Mouse (Mus musculus) forebrain, embryonic 16.5 days (tissue): ENCODE results near the gene Cpsf4. TPM values are rescaled to one million over a fixed set of nuclear protein-coding genes. Genes with fewer than 3 reads are reported as not detected.
A peak's percentile ranks its signal among the peaks of the same experiment; 100 is the strongest.
"Not testable (repeated sequence)": the region's sequence is repeated elsewhere in the genome, so short reads cannot be mapped to it uniquely, and the experiment has no call there.

Source experiments
- ATAC-seq: fragments of 200-750 bp; cut with Nextera tagmentation; 2 replicates; pipeline ENCODE4 v1.8.0; 2017; ENCODE audit warnings: mild to moderate bottlenecking, moderate library complexity
- H3K27ac ChIP-seq: fragments of 300-500 bp; sonication (generic); 2 replicates; pipeline ENCODE4 v1.5.1; 2014; ENCODE audit warnings: low read length, control low read depth
- H3K27me3 ChIP-seq: fragments of 300-500 bp; sonication (generic); replicated peaks from 2 replicates; pipeline ENCODE4 v1.6.1; 2014; ENCODE audit warnings: low read length; ENCODE audit not compliant: control insufficient read depth, insufficient read depth
- H3K36me3 ChIP-seq: fragments of 300-500 bp; sonication (generic); 2 replicates; pipeline ENCODE4 v1.6.1; 2014; ENCODE audit not compliant: control insufficient read depth, insufficient read depth
- H3K4me1 ChIP-seq: fragments of 300-500 bp; sonication (generic); replicated peaks from 2 replicates; pipeline ENCODE4 v1.6.1; 2014; ENCODE audit warnings: low read length; ENCODE audit not compliant: control insufficient read depth, insufficient read depth
- H3K4me2 ChIP-seq: fragments of 300-500 bp; sonication (generic); 2 replicates; pipeline ENCODE4 v1.6.1; 2014; ENCODE audit warnings: mild to moderate bottlenecking, low read length, control low read depth
- H3K4me3 ChIP-seq: fragments of 300-500 bp; sonication (generic); replicated peaks from 2 replicates; pipeline ENCODE4 v1.5.1; 2014; ENCODE audit warnings: mild to moderate bottlenecking, low read length, control low read depth
- H3K9ac ChIP-seq: fragments of 300-500 bp; sonication (generic); replicated peaks from 2 replicates; pipeline ENCODE4 v1.6.1; 2014; ENCODE audit warnings: low read depth, low read length, control low read depth
- H3K9me3 ChIP-seq: fragments of 300-500 bp; sonication (generic); 2 replicates; pipeline ENCODE4 v1.6.1; 2016; ENCODE audit warnings: low read length; ENCODE audit not compliant: control insufficient read depth
- WGBS: fragments of 180-500 bp; shearing (Covaris S2); extraction: QIAGEN DNeasy Blood & Tissue Kit; methylation state at CpG from one replicate; pipeline ENCODE4 v1.1.7; 2014; 5-methylcytosine and 5-hydroxymethylcytosine counted together
- polyA plus RNA-seq: library from polyadenylated mRNA; unstranded; fragments of >200 nt; fragmentation: Nextera tagmentation; extraction: Ambion mirVana; gene quantifications from 2 replicates; pipeline ENCODE4 v1.2.1, GENCODE M21; 2015

Cpsf4 gene
- polyA plus RNA-seq, 1 experiment from 2014 or later, result 59.0 TPM

DNA sequence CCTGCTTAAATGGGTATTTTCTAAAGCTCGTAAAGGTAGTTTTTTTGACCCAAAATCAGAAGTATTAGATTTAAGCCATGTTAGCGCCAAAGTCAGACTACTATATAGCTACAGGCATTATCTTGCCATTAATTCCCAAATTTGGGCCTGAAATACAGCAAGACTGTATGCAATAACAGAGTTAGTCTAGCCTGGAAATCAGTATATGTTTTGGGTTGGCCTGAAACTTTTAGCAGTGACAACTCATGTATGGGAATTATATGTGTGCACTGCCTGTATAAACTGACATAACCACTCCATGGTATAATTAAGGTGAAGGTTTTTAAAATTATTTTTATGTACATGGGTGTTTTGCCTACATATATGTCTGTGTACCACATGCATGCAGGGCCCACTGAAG, 24.9 kb downstream of the Cpsf4 start, which contains the start of gene Atp5j2:
Atp5j2 (minus strand) TSS at position 101 of the 400 bp plus-strand sequence.
- no peak for ATAC-seq
- Histone ChIP-seq H3K9me3 (no peaks in the 10 kb centered on the region), H3K9ac (peak within 1 kb of the TSS; percentile 95), H3K27me3 (no peaks in the 10 kb centered on the region), H3K4me3 (peak within 1 kb of the TSS; percentile 94), H3K27ac (peak within 1 kb of the TSS; percentile 84), H3K4me1 (peaks cover 22% of the 10 kb centered on the region), H3K36me3 (peaks cover 21% of the 10 kb centered on the region), H3K4me2 (peak within 1 kb of the TSS; percentile 91)
- WGBS, result 76% methylated on average over 2 of the region's 2 CpGs

DNA sequence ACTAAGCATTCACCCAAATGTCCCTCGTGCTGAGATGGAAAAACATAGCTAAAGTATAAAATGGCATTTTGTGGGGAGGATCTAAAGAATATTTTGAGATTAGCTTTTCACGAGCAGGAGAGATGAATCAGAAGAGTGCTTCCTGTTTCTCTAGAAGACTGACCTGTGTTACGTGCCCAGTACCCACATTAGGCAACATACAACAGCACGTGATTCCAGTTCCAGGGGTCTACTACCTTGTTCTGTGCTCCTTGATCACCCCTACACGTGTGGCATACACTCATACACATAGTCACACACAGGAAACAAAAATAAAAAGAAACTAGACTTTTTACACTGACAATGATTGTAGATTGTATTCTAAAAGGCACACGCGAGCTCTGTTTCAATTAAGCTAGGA, 33.4 kb downstream of the Cpsf4 start:
- Histone ChIP-seq H3K36me3 (peaks cover 10% of the 10 kb centered on the region; the same call in 1 of the 2 replicates), H3K4me3 (no peak overlapping the region), H3K27me3 (no peaks in the 10 kb centered on the region), H3K4me1 (peaks cover 16% of the 10 kb centered on the region), H3K27ac (no peak overlapping the region), H3K4me2 (no peak overlapping the region), H3K9me3 (no peaks in the 10 kb centered on the region), H3K9ac (no peak overlapping the region)
- ATAC-seq, result no peak
- 76% methylated on average over 7 of the region's 7 CpGs for WGBS

DNA sequence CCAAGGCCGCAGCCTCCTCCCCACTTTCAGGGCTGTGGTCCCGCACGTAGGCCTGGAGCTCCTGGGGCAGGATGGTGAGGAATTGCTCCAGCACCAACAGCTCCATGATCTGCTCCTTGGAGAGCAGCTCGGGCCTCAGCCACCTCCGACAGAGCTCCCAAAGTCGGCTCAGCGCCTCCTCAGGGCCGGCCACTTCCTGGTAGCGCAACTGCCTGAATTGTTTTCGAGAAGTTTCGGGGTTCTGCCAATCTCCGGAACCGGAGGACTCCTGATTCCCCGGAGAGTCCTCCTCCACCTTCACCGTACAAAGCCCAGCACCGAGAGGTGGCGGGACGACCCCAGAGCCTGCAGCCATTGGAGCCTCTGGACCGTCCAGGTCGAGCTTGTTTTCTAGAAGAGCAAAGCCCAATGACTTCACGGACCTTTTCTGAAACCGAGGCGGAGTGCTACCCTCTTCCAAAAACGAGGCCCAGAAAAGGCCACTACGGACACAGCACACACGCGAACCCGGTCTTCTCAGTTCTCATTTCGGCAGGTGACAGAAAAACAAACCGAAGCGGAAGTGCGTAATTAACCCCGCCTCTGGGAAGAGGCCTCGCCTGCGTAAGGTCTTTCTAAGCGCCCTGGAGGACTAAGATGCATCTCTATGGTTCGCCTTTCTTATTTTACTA, 34.4 kb downstream of the Cpsf4 start, which contains the start of gene Zkscan14:
Zkscan14 (minus strand) TSS at position 548 of the 671 bp plus-strand sequence.
- Histone ChIP-seq H3K4me1 (peaks cover 24% of the 10 kb centered on the region), H3K27ac (peak within 1 kb of the TSS; percentile 72), H3K4me2 (peak within 1 kb of the TSS; percentile 96), H3K27me3 (no peaks in the 10 kb centered on the region), H3K9ac (peak within 1 kb of the TSS; percentile 74), H3K36me3 (0 out of 2 replicates have a peak, but pooled peaks cover 3% of the 10 kb centered on the region), H3K9me3 (no peaks in the 10 kb centered on the region), H3K4me3 (peak within 1 kb of the TSS; percentile 80)
- peak; percentile 14 for ATAC-seq
- WGBS, result 2% methylated on average over 37 of the region's 37 CpGs

DNA sequence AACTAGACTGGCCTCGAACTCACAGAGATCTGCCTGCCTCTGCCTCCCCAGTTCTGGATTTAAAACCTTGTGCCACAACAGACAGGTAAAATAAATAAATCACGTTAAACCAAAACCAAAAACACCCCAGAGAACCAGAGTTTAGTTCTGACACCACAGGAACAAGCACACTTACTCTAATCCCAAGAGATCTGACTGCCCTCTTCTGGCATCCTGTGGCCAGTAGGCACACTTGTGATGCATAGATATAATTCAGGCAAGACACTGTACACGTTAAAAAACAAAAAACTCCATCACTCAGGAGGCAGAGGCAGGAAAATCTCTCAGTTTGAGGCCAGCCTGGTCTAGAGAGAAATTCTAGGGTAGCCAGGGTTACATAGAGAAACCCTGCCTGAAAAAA, 35.4 kb downstream of the Cpsf4 start:
- 46% methylated on average over 3 of the region's 3 CpGs for WGBS
- Histone ChIP-seq H3K9ac (no peak overlapping the region), H3K4me2 (no peak overlapping the region), H3K27ac (no peak overlapping the region), H3K4me3 (no peak overlapping the region), H3K36me3 (0 out of 2 replicates have a peak, but pooled peaks cover 2% of the 10 kb centered on the region), H3K4me1 (peaks cover 27% of the 10 kb centered on the region), H3K27me3 (no peaks in the 10 kb centered on the region), H3K9me3 (no peaks in the 10 kb centered on the region)
- ATAC-seq, result no peak

DNA sequence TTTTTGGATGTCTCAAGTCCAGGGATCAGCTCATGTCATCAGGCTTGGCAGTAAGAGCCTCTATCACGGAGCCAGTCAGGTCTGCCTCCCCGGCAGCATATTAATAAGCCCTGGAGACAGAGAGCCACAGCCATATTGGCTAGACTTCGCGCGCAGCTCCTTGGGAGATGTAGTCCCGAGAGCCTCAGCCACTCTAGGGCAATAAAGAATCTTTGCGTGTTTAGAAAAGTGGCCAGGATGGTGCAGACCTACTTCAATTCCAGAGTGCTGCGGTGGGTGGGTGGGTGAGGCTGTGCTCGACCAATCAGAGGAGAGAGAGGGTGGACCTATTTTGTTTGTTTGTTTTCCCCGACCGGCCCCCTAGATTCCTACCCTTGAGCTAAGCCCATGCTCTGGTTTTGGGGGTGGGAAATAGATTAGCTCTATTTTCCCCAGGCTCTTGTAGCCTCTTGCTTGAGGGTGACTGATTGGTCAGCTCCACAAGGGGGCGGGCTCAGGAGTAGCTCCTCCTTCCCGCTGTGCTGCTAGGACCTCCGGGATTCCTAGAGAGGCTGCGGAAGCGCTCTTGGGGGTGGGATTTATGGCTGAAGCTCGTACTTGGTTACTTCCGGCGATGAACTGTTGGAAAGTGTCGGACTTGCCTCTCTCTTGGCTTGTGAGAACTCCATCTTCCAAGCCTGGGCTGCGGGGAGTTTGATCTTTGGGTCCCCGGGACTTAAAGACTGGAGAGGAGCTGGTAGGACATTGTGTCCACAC, 37.1 kb downstream of the Cpsf4 start, which contains the start of gene Zkscan5:
Zkscan5 (plus strand) TSS at position 627 of the 756 bp plus-strand sequence.
- H3K27me3 ChIP-seq, result no peaks in the 10 kb centered on the region
- WGBS, result 0% methylated on average over 22 of the region's 22 CpGs

DNA sequence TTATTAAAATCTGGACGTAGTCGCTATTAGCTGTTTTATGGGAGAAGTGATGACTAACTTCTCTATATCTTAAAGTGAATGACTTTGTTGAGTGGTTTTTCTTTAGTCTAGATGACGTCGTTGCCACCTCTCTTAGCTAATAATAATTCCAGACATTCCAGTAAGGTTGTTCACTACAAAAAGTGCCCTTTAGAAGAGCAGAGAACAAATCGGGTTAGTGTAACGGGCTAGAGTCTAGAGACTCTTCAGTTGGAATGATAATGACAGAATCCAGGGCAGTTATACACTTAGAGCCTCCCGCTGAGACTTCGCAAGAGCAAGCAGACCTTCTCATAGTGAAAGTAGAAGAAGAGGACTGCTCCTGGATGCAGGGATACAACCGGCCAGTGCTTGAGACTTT, 38.0 kb downstream of the Cpsf4 start:
- H3K4me3 ChIP-seq, result peak overlapping the region; percentile 60
- no peaks in the 10 kb centered on the region for H3K9me3 ChIP-seq
- no peak overlapping the region for H3K27ac ChIP-seq
- H3K27me3 ChIP-seq, result no peaks in the 10 kb centered on the region
- H3K36me3 ChIP-seq, result peaks cover 2% of the 10 kb centered on the region; the same call in 1 of the 2 replicates
- H3K9ac ChIP-seq, result no peak overlapping the region
- H3K4me1 ChIP-seq, result peaks cover 27% of the 10 kb centered on the region
- ATAC-seq, result no peak
- peak overlapping the region; percentile 59 for H3K4me2 ChIP-seq
- 24% methylated on average over 9 of the region's 9 CpGs for WGBS

More for the DNA sequence above, 37.1 kb downstream of the Cpsf4 start, which contains the start of gene Zkscan5:
- Histone ChIP-seq H3K9me3 (no peaks in the 10 kb centered on the region), H3K4me1 (peaks cover 27% of the 10 kb centered on the region), H3K4me2 (peak within 1 kb of the TSS; percentile 59), H3K9ac (peak within 1 kb of the TSS; percentile 57), H3K4me3 (peak within 1 kb of the TSS; percentile 60), H3K27ac (peak within 1 kb of the TSS; percentile 88), H3K36me3 (peaks cover 2% of the 10 kb centered on the region; the same call in 1 of the 2 replicates)
- peak; percentile 96 for ATAC-seq

DNA sequence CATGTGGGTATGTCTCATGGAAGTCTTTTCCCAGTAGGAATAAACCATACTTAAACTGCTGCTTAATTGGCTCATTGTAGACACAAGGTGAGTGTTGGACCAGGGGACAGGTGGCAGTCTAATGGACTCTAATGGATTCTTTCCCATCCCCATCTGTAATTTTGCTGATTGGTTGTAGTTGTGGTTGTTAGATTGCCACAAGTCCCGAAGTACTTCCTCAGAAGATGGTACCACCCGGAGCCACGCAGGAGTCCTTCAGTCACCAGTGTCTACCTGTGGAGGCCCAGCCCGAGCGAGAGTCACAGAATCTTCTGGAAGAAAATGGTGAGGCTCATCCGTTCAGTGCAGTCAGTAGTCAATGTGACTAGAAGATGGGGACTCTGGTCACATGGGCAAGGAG, 40.4 kb downstream of the Cpsf4 start:
- WGBS, result 92% methylated on average over 6 of the region's 6 CpGs
- no peak overlapping the region for H3K4me2 ChIP-seq
- no peaks in the 10 kb centered on the region for H3K9me3 ChIP-seq
- H3K27ac ChIP-seq, result no peak overlapping the region
- ATAC-seq, result no peak
- peaks cover 15% of the 10 kb centered on the region for H3K4me1 ChIP-seq
- H3K9ac ChIP-seq, result no peak overlapping the region
- peaks cover 5% of the 10 kb centered on the region for H3K36me3 ChIP-seq
- no peak overlapping the region for H3K4me3 ChIP-seq
- H3K27me3 ChIP-seq, result no peaks in the 10 kb centered on the region

DNA sequence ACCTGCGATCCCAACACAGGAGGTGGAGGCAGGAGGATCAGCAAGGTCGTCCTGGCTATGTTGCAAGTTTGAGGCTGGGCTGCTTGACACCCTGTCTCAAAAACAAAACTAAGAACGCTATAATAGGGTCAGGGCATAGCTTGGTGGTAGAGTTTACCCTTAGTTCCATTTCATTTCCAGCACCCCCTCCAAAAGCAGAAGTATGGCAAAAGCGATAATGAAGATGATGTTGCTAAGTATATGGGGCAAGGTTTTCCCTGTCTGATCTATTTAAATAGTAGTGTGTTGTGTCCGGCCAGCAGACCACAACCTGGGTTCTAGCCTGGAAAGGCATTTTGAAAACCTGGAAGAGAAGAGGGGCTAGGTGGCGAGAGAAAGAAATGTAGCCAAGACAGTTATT, 40.9 kb downstream of the Cpsf4 start:
- no peaks in the 10 kb centered on the region for H3K27me3 ChIP-seq
- no peak overlapping the region for H3K4me3 ChIP-seq
- H3K9ac ChIP-seq, result no peak overlapping the region
- H3K9me3 ChIP-seq, result no peaks in the 10 kb centered on the region
- H3K27ac ChIP-seq, result no peak overlapping the region
- ATAC-seq, result no peak
- H3K4me2 ChIP-seq, result no peak overlapping the region
- peaks cover 7% of the 10 kb centered on the region for H3K36me3 ChIP-seq
- peaks cover 15% of the 10 kb centered on the region for H3K4me1 ChIP-seq
- WGBS, result 84% methylated on average over 6 of the region's 6 CpGs

DNA sequence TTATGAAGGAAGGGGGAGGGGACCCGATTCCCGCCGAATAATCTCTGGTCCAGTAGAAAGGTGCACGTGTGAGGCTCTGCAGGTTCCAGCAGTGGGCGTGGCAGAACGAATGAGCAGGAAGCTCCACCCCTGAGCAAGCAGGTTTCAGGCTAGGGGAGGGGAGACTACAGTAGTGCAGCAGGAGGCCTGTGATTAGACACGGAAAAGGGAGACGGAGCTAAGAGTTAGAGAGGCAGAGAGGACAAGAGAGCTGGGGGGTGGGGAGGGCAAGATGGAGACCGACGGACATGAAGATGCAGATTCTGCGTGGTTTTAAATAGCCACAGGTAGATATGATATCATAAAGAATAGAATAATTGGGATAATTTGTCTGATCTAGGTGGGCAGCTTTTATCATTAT, 41.4 kb downstream of the Cpsf4 start:
- H3K4me3 ChIP-seq, H3K9me3 ChIP-seq, ATAC-seq, H3K27me3 ChIP-seq, H3K4me2 ChIP-seq, H3K36me3 ChIP-seq, H3K27ac ChIP-seq, H3K9ac ChIP-seq: not testable (repeated sequence)
- H3K4me1 ChIP-seq, result peaks cover 15% of the 10 kb centered on the region
- 56% methylated on average over 11 of the region's 11 CpGs for WGBS
